Mouse (Mus musculus): Measurements from ENCODE around the gene Map4k1. TPM values are rescaled to one million over a fixed set of nuclear protein-coding genes. Genes with fewer than 3 reads are reported as not detected.

The Map4k1 gene
- polyA plus RNA-seq, 1 experiment from 2014 or later: 8.4 TPM

GRCm38 (mm10) chr7:29037261-29037660 lies 55.4 kb downstream of the Map4k1 start:
- 85% methylated on average over 6 of the region's 6 CpGs for WGBS
- no peak for ATAC-seq (ENCODE audit: insufficient read depth, low FRiP score)

GRCm38 (mm10) chr7:29039604-29039984 lies 57.7 kb downstream of the Map4k1 start:
- Histone ChIP-seq H3K9ac (ENCODE audit: low read length) (peak overlapping the region; percentile 67), H3K4me2 (ENCODE audit: low read depth, low read length) (peak overlapping the region; percentile 74), H3K36me3 (ENCODE audit: control insufficient read depth, insufficient read depth, low read length) (no peaks in the 10 kb centered on the region), H3K9me3 (replicated peaks; ENCODE audit: control insufficient read depth, low read length) (no peaks in the 10 kb centered on the region), H3K27ac (ENCODE audit: low read length) (peak overlapping the region; percentile 39; the same call in 1 of the 2 replicates), H3K4me3 (replicated peaks; ENCODE audit: low read length) (peak overlapping the region; percentile 46), H3K4me1 (ENCODE audit: control insufficient read depth, insufficient read depth, low read length) (peaks cover 32% of the 10 kb centered on the region), H3K27me3 (ENCODE audit: control insufficient read depth, insufficient read depth, low read length) (no peaks in the 10 kb centered on the region)
- ATAC-seq (ENCODE audit: insufficient read depth, low FRiP score): peak; percentile 45; the same call in 1 of the 2 replicates
- under 1% methylated on average over 11 of the region's 11 CpGs for WGBS

More at GRCm38 (mm10) chr7:29037261-29037660, 55.4 kb downstream of the Map4k1 start:
- Histone ChIP-seq H3K27ac (ENCODE audit: low read length) (no peak overlapping the region), H3K9ac (ENCODE audit: low read length) (no peak overlapping the region), H3K36me3 (ENCODE audit: control insufficient read depth, insufficient read depth, low read length) (no peaks in the 10 kb centered on the region), H3K4me3 (replicated peaks; ENCODE audit: low read length) (no peak overlapping the region), H3K9me3 (replicated peaks; ENCODE audit: control insufficient read depth, low read length) (no peaks in the 10 kb centered on the region), H3K4me1 (ENCODE audit: control insufficient read depth, insufficient read depth, low read length) (peaks cover 11% of the 10 kb centered on the region; the same call in 1 of the 2 replicates), H3K27me3 (ENCODE audit: control insufficient read depth, insufficient read depth, low read length) (no peaks in the 10 kb centered on the region), H3K4me2 (ENCODE audit: low read depth, low read length) (no peak overlapping the region)

- ATAC-seq (ENCODE audit: insufficient read depth, low FRiP score): peak; percentile 4; the same call in 1 of the 2 replicates
- Histone ChIP-seq H3K4me2 (ENCODE audit: low read depth, low read length) (peak overlapping the region; percentile 74), H3K4me1 (ENCODE audit: control insufficient read depth, insufficient read depth, low read length) (peaks cover 36% of the 10 kb centered on the region), H3K9me3 (replicated peaks; ENCODE audit: control insufficient read depth, low read length) (no peaks in the 10 kb centered on the region), H3K27me3 (ENCODE audit: control insufficient read depth, insufficient read depth, low read length) (no peaks in the 10 kb centered on the region), H3K4me3 (replicated peaks; ENCODE audit: low read length) (peak overlapping the region; percentile 46), H3K27ac (ENCODE audit: low read length) (peak overlapping the region; percentile 39; the same call in 1 of the 2 replicates), H3K9ac (ENCODE audit: low read length) (peak overlapping the region; percentile 67), H3K36me3 (ENCODE audit: control insufficient read depth, insufficient read depth, low read length) (no peaks in the 10 kb centered on the region)
- WGBS: 2% methylated on average over 26 of the region's 26 CpGs
Measured at GRCm38 (mm10) chr7:29039985-29040661, 58.3 kb downstream of the Map4k1 start.

GRCm38 (mm10) chr7:29041194-29041593 lies 59.3 kb downstream of the Map4k1 start:
- Histone ChIP-seq H3K4me1 (ENCODE audit: control insufficient read depth, insufficient read depth, low read length) (peaks cover 36% of the 10 kb centered on the region), H3K27ac (ENCODE audit: low read length) (no peak overlapping the region), H3K36me3 (ENCODE audit: control insufficient read depth, insufficient read depth, low read length) (no peaks in the 10 kb centered on the region), H3K27me3 (ENCODE audit: control insufficient read depth, insufficient read depth, low read length) (no peaks in the 10 kb centered on the region), H3K4me3 (replicated peaks; ENCODE audit: low read length) (no peak overlapping the region), H3K4me2 (ENCODE audit: low read depth, low read length) (no peak overlapping the region), H3K9ac (ENCODE audit: low read length) (no peak overlapping the region), H3K9me3 (replicated peaks; ENCODE audit: control insufficient read depth, low read length) (no peaks in the 10 kb centered on the region)
- ATAC-seq (ENCODE audit: insufficient read depth, low FRiP score): no peak
- 81% methylated on average over 5 of the region's 5 CpGs for WGBS

GRCm38 (mm10) chr7:29043016-29043673 lies 61.3 kb downstream of the Map4k1 start:
- Histone ChIP-seq H3K4me3 (replicated peaks; ENCODE audit: low read length) (peak overlapping the region; percentile 24), H3K9ac (ENCODE audit: low read length) (peak overlapping the region; percentile 46), H3K4me1 (ENCODE audit: control insufficient read depth, insufficient read depth, low read length) (peaks cover 36% of the 10 kb centered on the region), H3K9me3 (replicated peaks; ENCODE audit: control insufficient read depth, low read length) (no peaks in the 10 kb centered on the region; the same call in 1 of the 2 replicates), H3K27ac (ENCODE audit: low read length) (peak overlapping the region; percentile 84), H3K4me2 (ENCODE audit: low read depth, low read length) (peak overlapping the region; percentile 46), H3K27me3 (ENCODE audit: control insufficient read depth, insufficient read depth, low read length) (no peaks in the 10 kb centered on the region), H3K36me3 (ENCODE audit: control insufficient read depth, insufficient read depth, low read length) (no peaks in the 10 kb centered on the region)
- WGBS: 25% methylated on average over 19 of the region's 19 CpGs
- ATAC-seq (ENCODE audit: insufficient read depth, low FRiP score): peak; percentile 56; the same call in 1 of the 2 replicates

- H3K4me2 ChIP-seq (ENCODE audit: low read depth, low read length): peak overlapping the region; percentile 46
- peak overlapping the region; percentile 46 for H3K9ac ChIP-seq (ENCODE audit: low read length)
- peaks cover 36% of the 10 kb centered on the region for H3K4me1 ChIP-seq (ENCODE audit: control insufficient read depth, insufficient read depth, low read length)
- ATAC-seq (ENCODE audit: insufficient read depth, low FRiP score): no peak
- H3K9me3 ChIP-seq (replicated peaks; ENCODE audit: control insufficient read depth, low read length): no peaks in the 10 kb centered on the region; the same call in 1 of the 2 replicates
- 33% methylated on average over 11 of the region's 11 CpGs for WGBS
- H3K27me3 ChIP-seq (ENCODE audit: control insufficient read depth, insufficient read depth, low read length): no peaks in the 10 kb centered on the region
- peak overlapping the region; percentile 24; the same call in 1 of the 2 replicates for H3K4me3 ChIP-seq (replicated peaks; ENCODE audit: low read length)
- H3K36me3 ChIP-seq (ENCODE audit: control insufficient read depth, insufficient read depth, low read length): no peaks in the 10 kb centered on the region
- peak overlapping the region; percentile 84 for H3K27ac ChIP-seq (ENCODE audit: low read length)
Measured at GRCm38 (mm10) chr7:29043674-29044057, 61.8 kb downstream of the Map4k1 start.

GRCm38 (mm10) chr7:29044302-29044701 lies 62.5 kb downstream of the Map4k1 start:
- Histone ChIP-seq H3K27ac (ENCODE audit: low read length) (0 out of 2 replicates have a peak overlapping the region, but pooled peaks have one; percentile 84), H3K4me2 (ENCODE audit: low read depth, low read length) (0 out of 2 replicates have a peak overlapping the region, but pooled peaks have one; percentile 46), H3K4me3 (replicated peaks; ENCODE audit: low read length) (no peak overlapping the region), H3K36me3 (ENCODE audit: control insufficient read depth, insufficient read depth, low read length) (no peaks in the 10 kb centered on the region), H3K4me1 (ENCODE audit: control insufficient read depth, insufficient read depth, low read length) (peaks cover 36% of the 10 kb centered on the region), H3K27me3 (ENCODE audit: control insufficient read depth, insufficient read depth, low read length) (no peaks in the 10 kb centered on the region), H3K9ac (ENCODE audit: low read length) (no peak overlapping the region), H3K9me3 (replicated peaks; ENCODE audit: control insufficient read depth, low read length) (no peaks in the 10 kb centered on the region; the same call in 1 of the 2 replicates)
- no peak for ATAC-seq (ENCODE audit: insufficient read depth, low FRiP score)
- 60% methylated on average over 9 of the region's 9 CpGs for WGBS

GRCm38 (mm10) chr7:29046533-29046932 lies 64.7 kb downstream of the Map4k1 start:
- Histone ChIP-seq H3K4me2 (ENCODE audit: low read depth, low read length) (no peak overlapping the region), H3K9me3 (replicated peaks; ENCODE audit: control insufficient read depth, low read length) (no peaks in the 10 kb centered on the region; the same call in 1 of the 2 replicates), H3K4me1 (ENCODE audit: control insufficient read depth, insufficient read depth, low read length) (peaks cover 25% of the 10 kb centered on the region), H3K27ac (ENCODE audit: low read length) (no peak overlapping the region), H3K4me3 (replicated peaks; ENCODE audit: low read length) (no peak overlapping the region), H3K27me3 (ENCODE audit: control insufficient read depth, insufficient read depth, low read length) (no peaks in the 10 kb centered on the region), H3K36me3 (ENCODE audit: control insufficient read depth, insufficient read depth, low read length) (no peaks in the 10 kb centered on the region), H3K9ac (ENCODE audit: low read length) (no peak overlapping the region)
- no peak for ATAC-seq (ENCODE audit: insufficient read depth, low FRiP score)
- 7% methylated on average over 12 of the region's 12 CpGs for WGBS

- Histone ChIP-seq H3K4me2 (ENCODE audit: low read depth, low read length) (no peak overlapping the region), H3K36me3 (ENCODE audit: control insufficient read depth, insufficient read depth, low read length) (no peaks in the 10 kb centered on the region), H3K9me3 (replicated peaks; ENCODE audit: control insufficient read depth, low read length) (no peaks in the 10 kb centered on the region; the same call in 1 of the 2 replicates), H3K4me3 (replicated peaks; ENCODE audit: low read length) (no peak overlapping the region), H3K9ac (ENCODE audit: low read length) (no peak overlapping the region), H3K27me3 (ENCODE audit: control insufficient read depth, insufficient read depth, low read length) (peaks cover 13% of the 10 kb centered on the region), H3K4me1 (ENCODE audit: control insufficient read depth, insufficient read depth, low read length) (peaks cover 20% of the 10 kb centered on the region), H3K27ac (ENCODE audit: low read length) (no peak overlapping the region)
- 79% methylated on average over 3 of the region's 3 CpGs for WGBS
- no peak for ATAC-seq (ENCODE audit: insufficient read depth, low FRiP score)
Measured at GRCm38 (mm10) chr7:29048070-29048469, 66.2 kb downstream of the Map4k1 start.

Measured in stomach, embryonic 16.5 days (tissue).